Comparison of ENCODE assay signal across 8 mouse cellular contexts in the genomic region with DNA sequence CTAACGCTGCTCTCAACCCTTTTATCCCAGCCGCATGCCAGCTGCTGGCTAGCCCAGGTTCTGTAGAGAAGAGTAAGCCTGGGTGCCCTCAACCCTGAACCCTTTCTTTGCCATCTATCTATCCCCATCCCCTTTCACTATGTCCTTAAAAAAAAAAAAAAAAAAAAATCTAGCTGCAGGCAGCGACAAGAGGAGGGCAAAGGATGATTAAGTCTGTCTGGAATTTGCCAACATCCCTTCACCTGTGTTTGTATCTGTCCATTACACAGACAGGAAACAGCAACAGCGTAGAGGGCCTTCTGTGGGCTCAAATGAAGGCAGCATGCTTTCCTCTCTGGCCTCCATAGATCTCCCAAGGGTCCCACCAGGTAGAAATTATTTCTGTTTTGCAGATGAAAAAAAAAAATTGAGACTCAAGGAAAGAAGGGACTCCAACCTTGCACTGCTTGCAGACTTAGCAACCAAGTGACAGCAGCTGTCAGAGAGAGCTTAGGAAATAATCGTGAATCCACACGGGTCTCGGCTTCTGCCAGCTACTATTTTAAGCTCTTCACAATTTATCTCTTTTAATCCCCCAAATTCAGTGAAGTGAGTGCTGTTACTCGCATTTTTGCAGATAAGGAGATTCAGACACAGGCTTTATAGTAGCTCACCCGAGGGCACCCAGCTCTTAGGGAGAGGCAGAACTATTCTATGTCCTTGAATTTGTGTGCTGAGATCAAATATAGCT. TPM values are rescaled to one million over a fixed set of nuclear protein-coding genes. Genes with fewer than 3 reads are reported as not detected.
A peak's percentile ranks its signal among the peaks of the same experiment; 100 is the strongest.
DNase-seq lines count a peak whose midpoint lies in the region; ATAC-seq and TF ChIP-seq lines count a peak whose summit lies in the region.

No protein-coding gene starts in this region.

- intact Hi-C loops in heart, postnatal 14 days (cut with DNase I): loop anchor here (2.0 kb wide), 1 partner anchor 15 kb away; no protein-coding TSS in a partner anchor

- H3K9ac ChIP-seq in heart, embryonic 16.5 days (ENCODE audit: low read length): peak overlapping the region; percentile 98
- peak overlapping the region; percentile 99 for H3K9ac ChIP-seq in hindbrain, embryonic 14.5 days
- peak overlapping the region; percentile 98 for H3K9ac ChIP-seq in midbrain, embryonic 14.5 days (replicated peaks; ENCODE audit: low read length)

- H3K27me3 ChIP-seq in heart, embryonic 16.5 days (ENCODE audit: control insufficient read depth, insufficient read depth, low read length): no peaks in the 10 kb centered on the region
- H3K27me3 ChIP-seq in hindbrain, embryonic 14.5 days (ENCODE audit: control insufficient read depth, insufficient read depth, low read length): no peaks in the 10 kb centered on the region
- H3K27me3 ChIP-seq in midbrain, embryonic 14.5 days (ENCODE audit: control insufficient read depth, insufficient read depth, low read length): no peaks in the 10 kb centered on the region

- H3K9me3 ChIP-seq in heart, embryonic 16.5 days (replicated peaks; ENCODE audit: control insufficient read depth, low read length): no peaks in the 10 kb centered on the region
- no peaks in the 10 kb centered on the region for H3K9me3 ChIP-seq in hindbrain, embryonic 14.5 days (ENCODE audit: control insufficient read depth, low read length)
- H3K9me3 ChIP-seq in midbrain, embryonic 14.5 days (ENCODE audit: control insufficient read depth, low read length): no peaks in the 10 kb centered on the region

- no peaks in the 10 kb centered on the region for H3K36me3 ChIP-seq in heart, embryonic 16.5 days (ENCODE audit: control insufficient read depth, insufficient read depth)
- H3K36me3 ChIP-seq in hindbrain, embryonic 14.5 days (replicated peaks; ENCODE audit: control insufficient read depth, insufficient read depth): no peaks in the 10 kb centered on the region
- no peaks in the 10 kb centered on the region for H3K36me3 ChIP-seq in midbrain, embryonic 14.5 days (ENCODE audit: control insufficient read depth, insufficient read depth, low read length)

- TF ChIP-seq CTCF in brain, embryonic 14.5 days (IDR thresholded peaks at IDR 0.05; ENCODE audit: borderline replicate concordance, extremely low read depth, insufficient read depth, insufficient read length): no peak

- peaks cover 30% of the 10 kb centered on the region for H3K4me1 ChIP-seq in heart, embryonic 16.5 days (ENCODE audit: control insufficient read depth, insufficient read depth, low read length)
- peaks cover 22% of the 10 kb centered on the region for H3K4me1 ChIP-seq in hindbrain, embryonic 14.5 days (replicated peaks; ENCODE audit: control insufficient read depth, insufficient read depth, low read length)
- peaks cover 35% of the 10 kb centered on the region for H3K4me1 ChIP-seq in midbrain, embryonic 14.5 days (ENCODE audit: control insufficient read depth, insufficient read depth, low read length)

- DNase-seq in heart, postnatal 14 days: no peak
- DNase-seq in brain, embryonic 14.5 days (ENCODE audit: low read depth): peak; percentile 62
- DNase-seq in hindbrain, embryonic 14.5 days (ENCODE audit: low spot score): no peak
- DNase-seq in midbrain, embryonic 14.5 days: peak; percentile 49
- no peak for DNase-seq in T-cell, adult 2 months (ENCODE audit: low spot score)
- no peak for DNase-seq in thymus, postnatal 10 days (ENCODE audit: low spot score in 2 of 2)
- no peak for DNase-seq in left cerebral cortex, adult 18-20 months (ENCODE audit: low spot score in 2 of 2)

- no peak for TF ChIP-seq POLR2A in brain, embryonic 14.5 days (IDR thresholded peaks at IDR 0.05; ENCODE audit: borderline replicate concordance, extremely low read depth, insufficient read depth, insufficient read length, poor library complexity, severe bottlenecking)

- H3K4me2 ChIP-seq in heart, embryonic 16.5 days (ENCODE audit: low read depth, low read length): peak overlapping the region; percentile 95
- peak overlapping the region; percentile 79 for H3K4me2 ChIP-seq in hindbrain, embryonic 14.5 days (replicated peaks)
- peak overlapping the region; percentile 80 for H3K4me2 ChIP-seq in midbrain, embryonic 14.5 days (ENCODE audit: low read length)

- H3K4me3 ChIP-seq in heart, embryonic 16.5 days (ENCODE audit: low read length): peak overlapping the region; percentile 90
- H3K4me3 ChIP-seq in hindbrain, embryonic 14.5 days (replicated peaks; ENCODE audit: low read length): peak overlapping the region; percentile 89
- peak overlapping the region; percentile 85 for H3K4me3 ChIP-seq in midbrain, embryonic 14.5 days (replicated peaks; ENCODE audit: low read depth, low read length)

- peak overlapping the region; percentile 94 for H3K27ac ChIP-seq in heart, embryonic 16.5 days (ENCODE audit: low read length)
- H3K27ac ChIP-seq in hindbrain, embryonic 14.5 days: peak overlapping the region; percentile 99
- H3K27ac ChIP-seq in midbrain, embryonic 14.5 days (replicated peaks; ENCODE audit: low read depth, low read length): peak overlapping the region; percentile 99

- no peak for ATAC-seq in heart, embryonic 16.5 days (replicated peaks; ENCODE audit: extremely low read depth, insufficient read depth, low FRiP score)
- ATAC-seq in hindbrain, embryonic 14.5 days (ENCODE audit: low FRiP score): no peak
- ATAC-seq in midbrain, embryonic 14.5 days (ENCODE audit: low FRiP score, low TSS enrichment): no peak

- 8% methylated on average over 9 of the region's 9 CpGs for WGBS in heart, embryonic 16.5 days
- 25% methylated on average over 9 of the region's 9 CpGs for WGBS in hindbrain, embryonic 14.5 days
- WGBS in midbrain, embryonic 14.5 days: 11% methylated on average over 9 of the region's 9 CpGs

RNA-seq across cellular contexts. Expression of a gene that starts 0.6 kb away (rescaled TPM):
- 24.1 and 24.5 TPM in 2 replicates for polyA plus RNA-seq in heart, embryonic 16.5 days (2015; fragmentation: Nextera tagmentation; extraction: Ambion mirVana)
- 10 to 100 TPM; 15.4 to 17.6 TPM for total RNA-seq in heart, postnatal 14 days (2021)
- polyA plus RNA-seq in brain, embryonic 14.5 days (2012; rRNA removed): 34.6 and 47.1 TPM in 2 replicates
- polyA plus RNA-seq in hindbrain, embryonic 14.5 days (2014; fragmentation: Nextera tagmentation; extraction: Ambion mirVana): 33.4 and 37.6 TPM in 2 replicates
- polyA plus RNA-seq in midbrain, embryonic 14.5 days (2014; fragmentation: Nextera tagmentation; extraction: Ambion mirVana): 33.2 and 38.1 TPM in 2 replicates
- 1 to 10 TPM; 6.5 to 6.7 TPM for total RNA-seq in left cerebral cortex, adult 18-20 months (2021)

RNA-seq across cellular contexts. Expression of a gene that starts 26.2 kb away (rescaled TPM):
- 110 and 124 TPM in 2 replicates for polyA plus RNA-seq in heart, embryonic 16.5 days (2015; fragmentation: Nextera tagmentation; extraction: Ambion mirVana)
- total RNA-seq in heart, postnatal 14 days (2021): 100 to 1,000 TPM; 155 to 177 TPM
- polyA plus RNA-seq in brain, embryonic 14.5 days (2012; rRNA removed): 342 and 371 TPM in 2 replicates
- polyA plus RNA-seq in hindbrain, embryonic 14.5 days (2014; fragmentation: Nextera tagmentation; extraction: Ambion mirVana): 209 and 250 TPM in 2 replicates
- polyA plus RNA-seq in midbrain, embryonic 14.5 days (2014; fragmentation: Nextera tagmentation; extraction: Ambion mirVana): 179 and 180 TPM in 2 replicates
- total RNA-seq in left cerebral cortex, adult 18-20 months (2021): 100 to 1,000 TPM; 967 to 997 TPM

Comparison
In these comparisons a context has a peak if more than half of its experiments do, and no peak if none do; other contexts are left out.
1. DNase-seq: peak in brain, embryonic 14.5 days (single experiment) and midbrain, embryonic 14.5 days (single experiment); none in heart, postnatal 14 days (0 of 2), hindbrain, embryonic 14.5 days (single experiment), T-cell, adult 2 months (single experiment), thymus, postnatal 10 days (0 of 2) and left cerebral cortex, adult 18-20 months (0 of 2).
2. Peak in every context shown above with its lines, with median percentiles within 50 percentile points of each other: H3K27ac ChIP-seq, H3K4me2 ChIP-seq, H3K4me3 ChIP-seq and H3K9ac ChIP-seq.